Mouse (Mus musculus) urinary bladder, adult 18-20 months (tissue): Measurements from ENCODE around the gene Qrich2.
A peak's percentile ranks its signal among the peaks of the same experiment; 100 is the strongest.

Experiments
- DNase-seq, 2 experiments: peaks; one replicate each; pipeline ENCODE4 v3.0.0; 2022; ENCODE audit warnings: low spot score in 2 of 2, mixed read lengths in 2 of 2

Gene Qrich2

GRCm38 (mm10) chr11:116445596-116446307, 20.3 kb downstream of the Qrich2 start:
- DNase-seq = peak; percentile 84 to 92

DNA sequence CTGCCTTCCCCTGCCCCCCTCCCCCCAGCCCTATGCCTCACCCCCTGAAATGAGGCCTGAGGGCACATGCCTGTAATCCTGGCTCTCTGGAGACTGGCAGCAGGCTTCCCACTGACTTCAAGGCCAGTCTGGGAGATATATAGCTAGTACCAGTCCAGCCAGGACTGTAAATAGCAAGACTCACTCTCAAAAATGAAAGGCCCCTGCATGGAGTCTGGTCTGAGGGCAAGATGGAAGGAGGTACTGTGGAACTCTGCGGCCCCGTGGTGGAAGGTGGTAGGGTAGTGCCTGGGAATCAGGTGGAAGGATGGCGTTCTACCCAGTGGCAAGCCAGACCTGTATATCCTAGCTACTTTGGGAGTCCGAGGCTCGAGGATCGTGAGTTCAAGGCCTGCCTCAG, 22.1 kb downstream of the Qrich2 start:
- DNase-seq = no peak

- DNase-seq = no peak
These were observed 22.7 kb downstream of the Qrich2 start for GRCm38 (mm10) chr11:116443311-116443710.

- DNase-seq = no peak
These were observed 23.2 kb downstream of the Qrich2 start for GRCm38 (mm10) chr11:116442867-116443177.

- no peak for DNase-seq
These were observed 23.7 kb downstream of the Qrich2 start for GRCm38 (mm10) chr11:116442129-116442866.

- no peak for DNase-seq
These were observed 25.5 kb downstream of the Qrich2 start for GRCm38 (mm10) chr11:116440408-116441068.

- no peak for DNase-seq
These were observed 26.5 kb downstream of the Qrich2 start for GRCm38 (mm10) chr11:116439269-116440240.

DNA sequence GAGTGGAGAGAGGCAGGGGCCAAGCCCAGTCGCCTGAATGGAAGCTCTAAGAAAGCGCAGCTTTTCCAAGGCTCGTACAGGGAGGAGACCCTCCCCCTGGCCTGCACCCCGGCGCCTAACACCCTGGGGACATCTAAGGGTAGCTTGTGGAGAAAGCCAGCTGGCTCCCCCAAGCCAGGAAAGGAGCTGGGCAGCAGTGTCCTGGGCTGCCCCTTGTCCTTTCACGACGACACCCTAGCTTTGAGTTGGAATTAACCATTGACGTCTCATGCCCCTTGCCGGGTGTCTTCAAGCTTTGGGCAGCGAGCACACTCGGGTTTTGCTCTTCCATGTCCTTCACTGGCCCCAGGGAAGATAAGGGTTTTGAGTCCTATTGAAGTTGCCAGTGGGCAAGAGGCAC, 28.5 kb downstream of the Qrich2 start:
- DNase-seq = no peak

GRCm38 (mm10) chr11:116436725-116437331, 29.2 kb downstream of the Qrich2 start:
- no peak for DNase-seq

- no peak for DNase-seq
These were observed 29.9 kb downstream of the Qrich2 start for GRCm38 (mm10) chr11:116435992-116436724.

- no peak for DNase-seq
These were observed 30.9 kb downstream of the Qrich2 start for GRCm38 (mm10) chr11:116434967-116435752.

GRCm38 (mm10) chr11:116434287-116434966, 31.6 kb downstream of the Qrich2 start:
- DNase-seq = peak in 1 of 2 experiments; percentile 73

GRCm38 (mm10) chr11:116433356-116434286, 32.4 kb downstream of the Qrich2 start, which contains the start of gene Ubald2:
Gene Ubald2 (plus strand): TSS chr11:116434094.
- peak; percentile 94 to 100 for DNase-seq

DNA sequence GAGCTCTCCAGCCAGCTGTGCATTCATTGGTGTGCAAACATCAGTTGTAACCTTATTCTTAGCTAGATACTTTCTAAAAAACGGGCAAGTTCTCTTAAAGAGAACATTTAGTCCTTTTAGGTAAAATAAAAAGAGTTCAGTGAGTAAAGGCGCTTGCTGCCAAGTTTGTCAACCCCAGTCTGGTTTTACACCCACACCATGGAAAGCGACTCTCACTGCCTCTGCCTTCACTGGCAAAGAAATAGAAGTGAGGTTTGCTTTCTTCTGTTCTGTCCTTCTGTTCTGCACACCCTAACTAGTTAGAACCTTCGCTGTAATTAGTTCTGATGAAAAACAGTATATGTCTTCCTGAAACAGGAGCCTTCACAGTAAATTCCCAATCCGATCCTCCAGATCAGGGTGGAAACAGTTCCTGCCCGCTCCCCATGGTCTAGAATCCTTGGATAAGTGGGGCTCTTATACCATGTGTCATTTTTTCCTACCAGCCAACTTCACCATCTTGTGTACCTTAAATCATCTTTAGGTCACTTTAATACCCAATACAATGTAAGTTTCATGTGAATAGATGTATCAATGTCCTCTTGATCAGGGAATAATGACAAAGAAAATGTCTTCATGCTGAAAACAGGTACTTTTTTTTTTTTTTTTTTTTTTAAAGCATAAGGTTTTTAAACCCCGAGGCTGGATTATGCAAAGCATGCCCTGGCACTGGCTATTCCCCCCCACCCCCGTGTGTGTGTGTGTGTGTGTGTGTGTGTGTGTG, 33.3 kb downstream of the Qrich2 start:
- DNase-seq = no peak

DNA sequence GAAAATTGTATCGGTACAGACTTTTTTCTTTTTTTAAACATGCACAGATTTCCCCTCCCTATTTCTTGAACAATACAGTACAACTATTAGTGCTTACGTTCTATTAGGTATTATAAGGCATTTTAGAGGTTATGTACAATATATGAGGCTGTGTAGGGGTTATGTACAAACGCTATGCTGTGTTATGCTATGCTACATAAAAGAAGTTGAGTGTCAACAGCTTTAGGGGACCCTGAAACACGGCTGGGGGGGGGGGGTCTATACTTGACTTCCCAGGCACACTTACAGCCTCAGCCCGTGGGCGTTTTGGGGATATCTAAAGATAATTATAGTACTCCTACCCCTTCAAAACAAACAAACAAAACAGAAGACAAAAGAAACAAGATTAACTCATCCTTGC, 33.9 kb downstream of the Qrich2 start:
- no peak for DNase-seq

GRCm38 (mm10) chr11:116431428-116432077, 34.5 kb downstream of the Qrich2 start:
- DNase-seq = peak in 1 of 2 experiments; percentile 72
